Mouse (Mus musculus): Measurements from ENCODE around the gene Xntrpc. TPM values are rescaled to one million over a fixed set of nuclear protein-coding genes. Genes with fewer than 3 reads are reported as not detected.

The Xntrpc gene
- total and polyA plus RNA-seq, 2 experiments from 2014 or later = 0.60 to 2.1 TPM

- WGBS = 97% methylated on average over 5 of the region's 5 CpGs
- TF ChIP-seq CTCF (IDR thresholded peaks at IDR 0.05) = no peak
- peaks cover 42% of the 10 kb centered on the region for H3K36me3 ChIP-seq (ENCODE audit: insufficient read depth, low read length)
- H3K27me3 ChIP-seq (ENCODE audit: insufficient read depth, low read length) = no peaks in the 10 kb centered on the region
- no peak for DNase-seq (ENCODE audit: low spot score)
- no peak overlapping the region for H3K4me2 ChIP-seq (ENCODE audit: low read depth, low read length, poor library complexity, severe bottlenecking)
- H3K9ac ChIP-seq (replicated peaks; ENCODE audit: low read length, poor library complexity, severe bottlenecking) = no peak overlapping the region
- no peaks in the 10 kb centered on the region for H3K4me1 ChIP-seq (ENCODE audit: insufficient read depth, low read length)
- no peaks in the 10 kb centered on the region for H3K9me3 ChIP-seq (ENCODE audit: low read length)
- no peak overlapping the region for H3K27ac ChIP-seq (ENCODE audit: low read depth, low read length)
- ATAC-seq (ENCODE audit: low FRiP score) = no peak
- no peak overlapping the region for H3K4me3 ChIP-seq (ENCODE audit: low read depth, low read length)
Observed at GRCm38 (mm10) chr7:102137898-102138297, 72.4 kb downstream of the Xntrpc start.

Other genes with a start within 250 kb of the Xntrpc start
- gene Phox2a, start 247.4 kb upstream of the Xntrpc start, total RNA-seq (2014; rRNA removed) = 0.82 TPM in 1 of 2 replicates, not detected in the other
- 0.12 TPM in 1 of 2 replicates, not detected in the other for gene Phox2a, start 247.4 kb upstream of the Xntrpc start, polyA plus RNA-seq (2015; fragmentation: Nextera tagmentation; extraction: Ambion mirVana)
- 16.8 and 21.2 TPM in 2 replicates for gene Inppl1, start 227.5 kb upstream of the Xntrpc start, total RNA-seq (2014; rRNA removed)
- gene Inppl1, start 227.5 kb upstream of the Xntrpc start, polyA plus RNA-seq (2015; fragmentation: Nextera tagmentation; extraction: Ambion mirVana) = 5.7 and 8.0 TPM in 2 replicates
- gene Folr2, start 208.5 kb upstream of the Xntrpc start, total RNA-seq (2014; rRNA removed) = 2.6 and 3.4 TPM in 2 replicates
- 2.3 and 3.5 TPM in 2 replicates for gene Folr2, start 208.5 kb upstream of the Xntrpc start, polyA plus RNA-seq (2015; fragmentation: Nextera tagmentation; extraction: Ambion mirVana)
- 49.9 and 56.9 TPM in 2 replicates for gene Anapc15, start 202.0 kb upstream of the Xntrpc start, total RNA-seq (2014; rRNA removed)
- 62.7 and 68.3 TPM in 2 replicates for gene Anapc15, start 202.0 kb upstream of the Xntrpc start, polyA plus RNA-seq (2015; fragmentation: Nextera tagmentation; extraction: Ambion mirVana)
- 4.9 and 11.5 TPM in 2 replicates for gene Folr1, start 194.9 kb upstream of the Xntrpc start, total RNA-seq (2014; rRNA removed)
- 3.9 and 4.3 TPM in 2 replicates for gene Folr1, start 194.9 kb upstream of the Xntrpc start, polyA plus RNA-seq (2015; fragmentation: Nextera tagmentation; extraction: Ambion mirVana)
- gene Lamtor1, start 159.8 kb upstream of the Xntrpc start, total RNA-seq (2014; rRNA removed) = 114 and 127 TPM in 2 replicates
- gene Lamtor1, start 159.8 kb upstream of the Xntrpc start, polyA plus RNA-seq (2015; fragmentation: Nextera tagmentation; extraction: Ambion mirVana) = 159 and 180 TPM in 2 replicates
- gene Tomt, start 159.4 kb upstream of the Xntrpc start, total RNA-seq (2014; rRNA removed) = 0.38 TPM in 1 of 2 replicates, not detected in the other
- 0.23 and 0.32 TPM in 2 replicates for gene Tomt, start 159.4 kb upstream of the Xntrpc start, polyA plus RNA-seq (2015; fragmentation: Nextera tagmentation; extraction: Ambion mirVana)
- 3.7 and 6.9 TPM in 2 replicates for gene Lrrc51, start 131.8 kb upstream of the Xntrpc start, total RNA-seq (2014; rRNA removed)
- 7.0 TPM in 2 replicates for gene Lrrc51, start 131.8 kb upstream of the Xntrpc start, polyA plus RNA-seq (2015; fragmentation: Nextera tagmentation; extraction: Ambion mirVana)
- gene Numa1, start 131.6 kb upstream of the Xntrpc start, total RNA-seq (2014; rRNA removed) = 64.4 and 74.0 TPM in 2 replicates
- gene Numa1, start 131.6 kb upstream of the Xntrpc start, polyA plus RNA-seq (2015; fragmentation: Nextera tagmentation; extraction: Ambion mirVana) = 17.9 and 20.6 TPM in 2 replicates
- gene Il18bp, start 47.0 kb upstream of the Xntrpc start, total RNA-seq (2014; rRNA removed) = 7.7 and 12.9 TPM in 2 replicates
- gene Il18bp, start 47.0 kb upstream of the Xntrpc start, polyA plus RNA-seq (2015; fragmentation: Nextera tagmentation; extraction: Ambion mirVana) = 3.1 and 4.2 TPM in 2 replicates
- 31.3 and 40.7 TPM in 2 replicates for gene Rnf121, start 244 bp upstream of the Xntrpc start, total RNA-seq (2014; rRNA removed)
- 22.0 and 23.4 TPM in 2 replicates for gene Rnf121, start 244 bp upstream of the Xntrpc start, polyA plus RNA-seq (2015; fragmentation: Nextera tagmentation; extraction: Ambion mirVana)
- gene Xndc1, start 202 bp upstream of the Xntrpc start, total RNA-seq (2014; rRNA removed) = 17.3 and 18.0 TPM in 2 replicates
- 14.6 and 15.5 TPM in 2 replicates for gene Xndc1, start 202 bp upstream of the Xntrpc start, polyA plus RNA-seq (2015; fragmentation: Nextera tagmentation; extraction: Ambion mirVana)
- gene Trpc2, start 17.4 kb downstream of the Xntrpc start, total RNA-seq (2014; rRNA removed) = 0.24 TPM in 1 of 2 replicates, not detected in the other
- gene Trpc2, start 17.4 kb downstream of the Xntrpc start, polyA plus RNA-seq (2015; fragmentation: Nextera tagmentation; extraction: Ambion mirVana) = 0.43 TPM in 1 of 2 replicates, not detected in the other
- gene Art1, start 36.0 kb downstream of the Xntrpc start, total RNA-seq (2014; rRNA removed) = 0.33 TPM in 1 of 2 replicates, not detected in the other
- gene Art1, start 36.0 kb downstream of the Xntrpc start, polyA plus RNA-seq (2015; fragmentation: Nextera tagmentation; extraction: Ambion mirVana) = 0.18 and 0.22 TPM in 2 replicates
- gene Art5, start 43.8 kb downstream of the Xntrpc start, total RNA-seq (2014; rRNA removed) = 0.49 TPM in 1 of 2 replicates, not detected in the other
- 0.18 and 0.23 TPM in 2 replicates for gene Art5, start 43.8 kb downstream of the Xntrpc start, polyA plus RNA-seq (2015; fragmentation: Nextera tagmentation; extraction: Ambion mirVana)
- gene Chrna10, start 51.1 kb downstream of the Xntrpc start, total RNA-seq (2014; rRNA removed) = 0.05 TPM in 1 of 2 replicates, not detected in the other
- gene Chrna10, start 51.1 kb downstream of the Xntrpc start, polyA plus RNA-seq (2015; fragmentation: Nextera tagmentation; extraction: Ambion mirVana) = not detected in 2 replicates
- 36.3 and 39.5 TPM in 2 replicates for gene Nup98, start 144.5 kb downstream of the Xntrpc start, total RNA-seq (2014; rRNA removed)
- gene Nup98, start 144.5 kb downstream of the Xntrpc start, polyA plus RNA-seq (2015; fragmentation: Nextera tagmentation; extraction: Ambion mirVana) = 10.0 and 10.2 TPM in 2 replicates
- gene Pgap2, start 144.5 kb downstream of the Xntrpc start, total RNA-seq (2014; rRNA removed) = 56.6 TPM in 2 replicates
- gene Pgap2, start 144.5 kb downstream of the Xntrpc start, polyA plus RNA-seq (2015; fragmentation: Nextera tagmentation; extraction: Ambion mirVana) = 51.7 and 54.9 TPM in 2 replicates
- 11.0 and 11.3 TPM in 2 replicates for gene Rhog, start 190.3 kb downstream of the Xntrpc start, total RNA-seq (2014; rRNA removed)
- 15.8 and 17.2 TPM in 2 replicates for gene Rhog, start 190.3 kb downstream of the Xntrpc start, polyA plus RNA-seq (2015; fragmentation: Nextera tagmentation; extraction: Ambion mirVana)
- 26.6 and 30.7 TPM in 2 replicates for gene Stim1, start 202.1 kb downstream of the Xntrpc start, total RNA-seq (2014; rRNA removed)
- gene Stim1, start 202.1 kb downstream of the Xntrpc start, polyA plus RNA-seq (2015; fragmentation: Nextera tagmentation; extraction: Ambion mirVana) = 15.4 and 17.1 TPM in 2 replicates